ENCODE assay signal across 21 mouse cellular contexts in the genomic region with DNA sequence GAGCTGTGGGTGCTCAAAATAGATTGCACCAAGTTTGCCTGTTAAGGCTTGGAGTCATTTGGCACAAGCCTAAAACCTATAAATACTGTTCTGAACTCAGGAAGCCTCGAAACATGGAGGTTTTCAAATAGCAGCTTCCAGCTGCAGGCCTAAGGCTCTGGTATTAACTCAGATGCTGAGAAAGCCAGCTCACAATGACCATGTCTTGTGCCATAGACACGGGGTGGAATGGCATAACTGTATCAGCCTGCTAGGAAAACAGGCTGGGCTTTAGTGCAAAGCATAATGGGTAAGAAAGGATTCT.
DNase-seq lines count a peak whose midpoint lies in the region; ATAC-seq and TF ChIP-seq lines count a peak whose summit lies in the region.
"Had no signal": no experiment of that assay in that cellular context is flagged by ENCODE, and none has a peak within 500 bp of the region (broad histone marks: within the 10 kb centered on the region; RNA-seq: fewer than 3 reads in every experiment).

No protein-coding gene starts in this region.

- in situ Hi-C loops in Patski (cut with MboI; ENCODE audit: low pct_unique_long_range_greater_than_20kb), result no loop called here

- H3K4me2 ChIP-seq in forebrain, embryonic 14.5 days (ENCODE audit: low read length), result no peak overlapping the region
- H3K4me2 ChIP-seq in forebrain, embryonic 16.5 days (ENCODE audit: low read length), result no peak overlapping the region
- no peak overlapping the region for H3K4me2 ChIP-seq in hindbrain, embryonic 15.5 days
- H3K4me2 ChIP-seq in hindbrain, postnatal 0 days (ENCODE audit: low read depth, low read length), result no peak overlapping the region
- no peak overlapping the region for H3K4me2 ChIP-seq in limb, embryonic 14.5 days (replicated peaks; ENCODE audit: low read depth, low read length, severe bottlenecking)
- H3K4me2 ChIP-seq: forebrain, embryonic 15.5 days; hindbrain, embryonic 12.5 days; neural tube, embryonic 12.5 days had no signal

- 12% methylated on average over 2 of the region's 2 CpGs for WGBS in forebrain, embryonic 14.5 days
- 15% methylated on average over 2 of the region's 2 CpGs for WGBS in forebrain, embryonic 16.5 days
- WGBS in hindbrain, embryonic 15.5 days, result 61% methylated on average over 2 of the region's 2 CpGs
- 63% methylated on average over 2 of the region's 2 CpGs for WGBS in hindbrain, postnatal 0 days
- WGBS in limb, embryonic 14.5 days, result 22% methylated on average over 2 of the region's 2 CpGs

- H3K36me3 ChIP-seq in forebrain, embryonic 14.5 days (ENCODE audit: control insufficient read depth, insufficient read depth, low read length), result no peaks in the 10 kb centered on the region
- H3K36me3 ChIP-seq in forebrain, embryonic 16.5 days (ENCODE audit: control insufficient read depth, insufficient read depth), result no peaks in the 10 kb centered on the region
- H3K36me3 ChIP-seq in hindbrain, embryonic 15.5 days, result no peaks in the 10 kb centered on the region
- no peaks in the 10 kb centered on the region for H3K36me3 ChIP-seq in hindbrain, postnatal 0 days (ENCODE audit: insufficient read depth, low read length)
- H3K36me3 ChIP-seq in limb, embryonic 14.5 days (ENCODE audit: control insufficient read depth, insufficient read depth, low read length), result no peaks in the 10 kb centered on the region
- H3K36me3 ChIP-seq: forebrain, embryonic 15.5 days; hindbrain, embryonic 12.5 days; midbrain, embryonic 10.5 days; neural tube, embryonic 12.5 days had no signal

- H3K4me3 ChIP-seq in forebrain, embryonic 14.5 days (ENCODE audit: low read depth, low read length), result no peak overlapping the region
- no peak overlapping the region for H3K4me3 ChIP-seq in forebrain, embryonic 16.5 days (replicated peaks; ENCODE audit: low read length)
- H3K4me3 ChIP-seq in hindbrain, embryonic 15.5 days, result no peak overlapping the region
- no peak overlapping the region for H3K4me3 ChIP-seq in hindbrain, postnatal 0 days (ENCODE audit: low read length)
- no peak overlapping the region for H3K4me3 ChIP-seq in limb, embryonic 14.5 days (replicated peaks; ENCODE audit: low read length)
- H3K4me3 ChIP-seq: forebrain, embryonic 15.5 days; gastrocnemius, adult 2 months; hindbrain, embryonic 12.5 days; midbrain, embryonic 10.5 days; neural tube, embryonic 12.5 days had no signal

- TF ChIP-seq CTCF in hindbrain, postnatal 0 days (IDR thresholded peaks at IDR 0.05; ENCODE audit: low read depth), result no peak
- no peak for TF ChIP-seq CTCF in Patski (IDR thresholded peaks at IDR 0.05)

- H3K9ac ChIP-seq in forebrain, embryonic 14.5 days (ENCODE audit: low read length), result no peak overlapping the region
- no peak overlapping the region for H3K9ac ChIP-seq in forebrain, embryonic 16.5 days (replicated peaks; ENCODE audit: low read depth, low read length)
- H3K9ac ChIP-seq in hindbrain, embryonic 15.5 days, result no peak overlapping the region
- H3K9ac ChIP-seq in hindbrain, postnatal 0 days (replicated peaks; ENCODE audit: low read length), result no peak overlapping the region
- H3K9ac ChIP-seq in limb, embryonic 14.5 days (ENCODE audit: low read depth, low read length, severe bottlenecking), result no peak overlapping the region
- H3K9ac ChIP-seq: forebrain, embryonic 15.5 days; hindbrain, embryonic 12.5 days; liver, embryonic 14.5 days; neural tube, embryonic 12.5 days had no signal

- no peak overlapping the region for H3K27ac ChIP-seq in forebrain, embryonic 14.5 days (ENCODE audit: low read depth, low read length)
- H3K27ac ChIP-seq in forebrain, embryonic 16.5 days (ENCODE audit: low read length), result no peak overlapping the region
- peak overlapping the region; percentile 44; the same call in 1 of the 2 replicates for H3K27ac ChIP-seq in hindbrain, embryonic 15.5 days (replicated peaks)
- H3K27ac ChIP-seq in hindbrain, postnatal 0 days, result no peak overlapping the region
- 0 out of 2 replicates have a peak overlapping the region, but pooled peaks have one; percentile 48 for H3K27ac ChIP-seq in limb, embryonic 14.5 days (replicated peaks; ENCODE audit: low read depth, low read length)
- H3K27ac ChIP-seq: forebrain, embryonic 15.5 days; gastrocnemius, adult 2 months; hindbrain, embryonic 12.5 days; liver, embryonic 14.5 days; macrophage; midbrain, embryonic 10.5 days; neural tube, embryonic 12.5 days had no signal

- ATAC-seq in forebrain, embryonic 14.5 days, result peak; percentile 36; the same call in 1 of the 2 replicates
- ATAC-seq in forebrain, embryonic 16.5 days, result no peak
- ATAC-seq in hindbrain, embryonic 15.5 days (ENCODE audit: low FRiP score, low read depth), result no peak
- ATAC-seq in hindbrain, postnatal 0 days, result no peak
- ATAC-seq in Patski, result no peak
- ATAC-seq in limb, embryonic 14.5 days (ENCODE audit: low FRiP score, low read depth), result peak; percentile 72; the same call in 1 of the 2 replicates
- ATAC-seq: intestine, embryonic 16.5 days had no signal

- 0 out of 2 replicates have a peak, but pooled peaks cover 2% of the 10 kb centered on the region for H3K4me1 ChIP-seq in forebrain, embryonic 14.5 days (ENCODE audit: control insufficient read depth, insufficient read depth, low read length)
- H3K4me1 ChIP-seq in forebrain, embryonic 16.5 days (replicated peaks; ENCODE audit: control insufficient read depth, insufficient read depth, low read length), result peaks cover 3% of the 10 kb centered on the region; the same call in 1 of the 2 replicates
- H3K4me1 ChIP-seq in hindbrain, embryonic 15.5 days (replicated peaks), result no peaks in the 10 kb centered on the region
- H3K4me1 ChIP-seq in hindbrain, postnatal 0 days (ENCODE audit: insufficient read depth, low read length), result no peaks in the 10 kb centered on the region
- H3K4me1 ChIP-seq in limb, embryonic 14.5 days (ENCODE audit: control insufficient read depth, insufficient read depth, low read length), result peaks cover 4% of the 10 kb centered on the region
- H3K4me1 ChIP-seq: forebrain, embryonic 15.5 days; hindbrain, embryonic 12.5 days had no signal

- no peaks in the 10 kb centered on the region for H3K9me3 ChIP-seq in forebrain, embryonic 14.5 days (replicated peaks; ENCODE audit: control insufficient read depth, low read length)
- no peaks in the 10 kb centered on the region for H3K9me3 ChIP-seq in forebrain, embryonic 16.5 days (ENCODE audit: control insufficient read depth, low read length)
- no peaks in the 10 kb centered on the region for H3K9me3 ChIP-seq in hindbrain, embryonic 15.5 days
- H3K9me3 ChIP-seq in hindbrain, postnatal 0 days (ENCODE audit: low read length), result no peaks in the 10 kb centered on the region
- H3K9me3 ChIP-seq in limb, embryonic 14.5 days (ENCODE audit: control insufficient read depth, low read length), result 0 out of 2 replicates have a peak, but pooled peaks cover 3% of the 10 kb centered on the region
- H3K9me3 ChIP-seq: forebrain, embryonic 15.5 days; hindbrain, embryonic 12.5 days; midbrain, embryonic 10.5 days; neural tube, embryonic 12.5 days had no signal

- peak; percentile 7 for DNase-seq in forebrain, embryonic 14.5 days (ENCODE audit: low spot score)
- no peak for DNase-seq in hindbrain, postnatal 0 days (ENCODE audit: low spot score)
- DNase-seq in Patski (ENCODE audit: low read depth, low spot score), result peak; percentile 19
- DNase-seq in limb, embryonic 14.5 days (ENCODE audit: low spot score), result peak; percentile 51
- no peak for DNase-seq in embryo, embryonic 11 days
- DNase-seq: adrenal gland, postnatal 36 days; cerebellum, adult 18-20 months; cerebellum, postnatal 25 days; gastrocnemius, adult 2 months; kidney, postnatal 25 days; thymus, postnatal 36 days had no signal

- no peaks in the 10 kb centered on the region for H3K27me3 ChIP-seq in forebrain, embryonic 14.5 days (replicated peaks; ENCODE audit: control insufficient read depth, insufficient read depth, low read length)
- no peaks in the 10 kb centered on the region for H3K27me3 ChIP-seq in forebrain, embryonic 16.5 days (replicated peaks; ENCODE audit: control insufficient read depth, insufficient read depth, low read length)
- no peaks in the 10 kb centered on the region for H3K27me3 ChIP-seq in hindbrain, embryonic 15.5 days
- H3K27me3 ChIP-seq in hindbrain, postnatal 0 days (ENCODE audit: insufficient read depth, low read length), result no peaks in the 10 kb centered on the region
- H3K27me3 ChIP-seq in Patski, result peaks cover 3% of the 10 kb centered on the region
- H3K27me3 ChIP-seq in limb, embryonic 14.5 days (ENCODE audit: control insufficient read depth, insufficient read depth, low read length), result no peaks in the 10 kb centered on the region
- H3K27me3 ChIP-seq: CH12.LX; forebrain, embryonic 15.5 days; hindbrain, embryonic 12.5 days; neural tube, embryonic 12.5 days had no signal

- CTCF ChIA-PET in Patski (lab: Charles Lee), result no interaction called here

- TF ChIP-seq POLR2A in limb, embryonic 14.5 days (IDR thresholded peaks at IDR 0.05; ENCODE audit: borderline replicate concordance, extremely low read depth, insufficient read depth, insufficient read length), result no peak

- POLR2A ChIA-PET in Patski (lab: Charles Lee), result interaction anchor here (1.1 kb wide), 1 partner anchor 10 kb away, joined by 3 read pairs; no protein-coding TSS in a partner anchor

Comparison
In these comparisons a context has a peak if more than half of its experiments do, and no peak if none do; other contexts are left out.
1. ATAC-seq: peak in forebrain, embryonic 14.5 days (single experiment) and limb, embryonic 14.5 days (single experiment); none in forebrain, embryonic 16.5 days (single experiment), hindbrain, embryonic 15.5 days (single experiment), hindbrain, postnatal 0 days (single experiment) and Patski (single experiment).
2. H3K27ac ChIP-seq: peak in hindbrain, embryonic 15.5 days (single experiment) and limb, embryonic 14.5 days (single experiment); none in forebrain, embryonic 14.5 days (single experiment), forebrain, embryonic 16.5 days (single experiment) and hindbrain, postnatal 0 days (single experiment).
3. DNase-seq: peak in forebrain, embryonic 14.5 days (single experiment), Patski (single experiment) and limb, embryonic 14.5 days (single experiment); none in hindbrain, postnatal 0 days (single experiment) and embryo, embryonic 11 days (single experiment).